Mouse (Mus musculus) intestine, embryonic 15.5 days (tissue): ENCODE results near the gene Akap10. TPM values are rescaled to one million over a fixed set of nuclear protein-coding genes. Genes with fewer than 3 reads are reported as not detected.
A peak's percentile ranks its signal among the peaks of the same experiment; 100 is the strongest.
"Not testable (repeated sequence)": the region's sequence is repeated elsewhere in the genome, so short reads cannot be mapped to it uniquely, and the experiment has no call there.

ENCODE experiments used
- ATAC-seq: fragments of 200-750 bp; cut with Nextera tagmentation; 2 replicates; pipeline ENCODE4 v1.8.0; 2017; ENCODE audit warnings: moderate TSS enrichment, moderate library complexity
- H3K27ac ChIP-seq: fragments of 300-500 bp; sonication (generic); 2 replicates; pipeline ENCODE4 v1.5.1; 2015; ENCODE audit warnings: mild to moderate bottlenecking, inconsistent platforms
- H3K27me3 ChIP-seq: fragments of 300-500 bp; sonication (generic); replicated peaks from 2 replicates; pipeline ENCODE4 v1.6.1; 2015; ENCODE audit warnings: inconsistent platforms
- H3K36me3 ChIP-seq: fragments of 300-500 bp; sonication (generic); 2 replicates; pipeline ENCODE4 v1.6.1; 2015; ENCODE audit warnings: inconsistent platforms
- H3K4me1 ChIP-seq: fragments of 300-500 bp; sonication (generic); replicated peaks from 2 replicates; pipeline ENCODE4 v1.6.1; 2015; ENCODE audit warnings: inconsistent platforms
- H3K4me2 ChIP-seq: fragments of 300-500 bp; sonication (generic); replicated peaks from 2 replicates; pipeline ENCODE4 v1.6.1; 2015; ENCODE audit warnings: mild to moderate bottlenecking, inconsistent platforms
- H3K4me3 ChIP-seq: fragments of 300-500 bp; sonication (generic); replicated peaks from 2 replicates; pipeline ENCODE4 v1.5.1; 2015; ENCODE audit warnings: inconsistent platforms
- H3K9ac ChIP-seq: fragments of 300-500 bp; sonication (generic); 2 replicates; pipeline ENCODE4 v1.6.1; 2015; ENCODE audit warnings: inconsistent platforms
- H3K9me3 ChIP-seq: fragments of 300-500 bp; sonication (generic); 2 replicates; pipeline ENCODE4 v1.6.1; 2016; ENCODE audit warnings: inconsistent platforms
- WGBS: fragments of 180-500 bp; shearing (Covaris S2); methylation state at CpG from one replicate; pipeline ENCODE4 v1.1.7; 2015; 5-methylcytosine and 5-hydroxymethylcytosine counted together
- polyA plus RNA-seq: library from polyadenylated mRNA; unstranded; fragments of >200 nt; fragmentation: Nextera tagmentation; extraction: Ambion mirVana; gene quantifications from 2 replicates; pipeline ENCODE4 v1.2.1, GENCODE M21; 2015

Gene Akap10
- polyA plus RNA-seq, 1 experiment from 2014 or later, result 14.3 TPM

- peak overlapping the region; percentile 99 for H3K4me3 ChIP-seq
- ATAC-seq, result peak; percentile 88
- WGBS, result under 1% methylated on average over 87 of the region's 87 CpGs
- H3K9me3 ChIP-seq, result no peaks in the 10 kb centered on the region
- peak overlapping the region; percentile 98 for H3K9ac ChIP-seq
- H3K4me2 ChIP-seq, result peak overlapping the region; percentile 90
- no peaks in the 10 kb centered on the region for H3K36me3 ChIP-seq
- H3K4me1 ChIP-seq, result peaks cover 6% of the 10 kb centered on the region; the same call in 1 of the 2 replicates
- peak overlapping the region; percentile 86 for H3K27ac ChIP-seq
- H3K27me3 ChIP-seq, result no peaks in the 10 kb centered on the region
Measured at GRCm38 (mm10) chr11:61854211-61854987, 75.7 kb downstream of the Akap10 start.

DNA sequence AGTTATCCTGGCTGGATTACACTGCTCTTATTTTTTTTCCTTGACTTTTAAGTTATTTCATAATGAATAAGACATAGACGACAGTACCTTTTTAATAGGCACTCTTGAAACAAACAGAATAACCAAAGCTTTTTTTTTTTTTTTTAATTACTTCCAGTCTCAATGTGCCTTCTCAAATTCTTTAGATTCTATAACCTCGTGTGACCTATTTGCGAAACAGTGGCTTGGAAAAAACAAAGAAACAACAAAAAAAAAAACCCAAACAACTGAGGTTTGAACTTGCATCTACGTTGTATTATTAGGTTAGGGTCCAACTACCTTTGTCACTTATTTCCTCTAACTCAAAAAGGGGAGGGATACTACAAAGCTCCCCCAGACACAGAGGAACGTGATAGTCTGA is 76.4 kb downstream of the Akap10 start:
- Histone ChIP-seq H3K9me3 (no peaks in the 10 kb centered on the region), H3K4me2 (peak overlapping the region; percentile 90), H3K4me1 (peaks cover 6% of the 10 kb centered on the region; the same call in 1 of the 2 replicates), H3K27me3 (no peaks in the 10 kb centered on the region), H3K9ac (peak overlapping the region; percentile 98), H3K4me3 (peak overlapping the region; percentile 99), H3K36me3 (no peaks in the 10 kb centered on the region), H3K27ac (peak overlapping the region; percentile 86; the same call in 1 of the 2 replicates)
- no peak for ATAC-seq
- WGBS, result 14% methylated on average over 5 of the region's 5 CpGs

GRCm38 (mm10) chr11:61852916-61853315 is 77.1 kb downstream of the Akap10 start:
- no peaks in the 10 kb centered on the region for H3K36me3 ChIP-seq

DNA sequence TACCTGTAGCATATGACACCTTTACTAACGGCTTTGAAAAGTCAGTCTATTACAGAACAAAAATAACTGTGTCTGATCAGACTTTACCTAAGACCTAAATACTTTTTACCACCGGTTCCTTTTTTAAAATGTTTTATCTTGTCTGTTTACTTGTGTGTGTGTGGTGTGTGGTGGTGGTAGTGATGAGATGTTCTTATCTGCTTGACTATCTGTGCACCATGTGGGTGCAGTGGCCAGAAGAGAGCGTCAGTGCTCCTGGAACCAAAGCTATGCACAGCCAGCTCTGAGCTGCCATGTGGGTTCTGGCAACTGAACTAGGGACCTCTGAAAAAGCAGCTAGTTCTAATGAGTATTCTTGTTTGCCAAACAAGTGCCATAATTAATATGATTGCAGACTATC is 78.9 kb downstream of the Akap10 start:
- H3K27ac ChIP-seq, result no peak overlapping the region
- H3K4me1 ChIP-seq, result peaks cover 6% of the 10 kb centered on the region; the same call in 1 of the 2 replicates
- 86% methylated on average over 3 of the region's 3 CpGs for WGBS
- no peak overlapping the region for H3K4me3 ChIP-seq
- ATAC-seq, result no peak
- H3K9me3 ChIP-seq, result no peaks in the 10 kb centered on the region
- H3K36me3 ChIP-seq, result no peaks in the 10 kb centered on the region
- H3K9ac ChIP-seq, result no peak overlapping the region
- no peaks in the 10 kb centered on the region for H3K27me3 ChIP-seq
- H3K4me2 ChIP-seq, result no peak overlapping the region

More at GRCm38 (mm10) chr11:61852916-61853315, 77.1 kb downstream of the Akap10 start:
- H3K9me3 ChIP-seq, result no peaks in the 10 kb centered on the region
- H3K27ac ChIP-seq, result no peak overlapping the region
- H3K4me2 ChIP-seq, result no peak overlapping the region
- H3K27me3 ChIP-seq, result no peaks in the 10 kb centered on the region
- no peak for ATAC-seq
- H3K9ac ChIP-seq, result no peak overlapping the region
- H3K4me3 ChIP-seq, result no peak overlapping the region
- H3K4me1 ChIP-seq, result peaks cover 6% of the 10 kb centered on the region; the same call in 1 of the 2 replicates

DNA sequence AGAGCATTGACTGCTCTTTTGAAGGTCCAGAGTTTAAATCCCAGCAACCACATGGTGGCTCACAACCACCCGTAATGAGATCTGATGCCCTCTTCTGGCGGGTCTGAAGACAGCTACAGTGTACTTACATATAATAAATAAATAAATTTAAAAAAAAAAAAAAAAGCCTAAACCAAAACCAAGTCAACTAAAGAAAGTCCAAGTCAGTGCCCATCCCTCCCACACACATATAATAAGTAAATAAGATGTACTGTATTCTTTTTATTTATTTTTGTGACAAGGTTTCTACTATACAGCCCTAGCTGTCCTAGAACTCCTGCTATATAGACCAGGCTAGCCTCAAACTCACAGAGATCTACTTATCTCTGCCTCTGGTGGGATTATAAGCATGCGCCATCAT is 89.4 kb downstream of the Akap10 start:
- WGBS, result 71% methylated on average over 3 of the region's 3 CpGs
- ATAC-seq, H3K27me3 ChIP-seq, H3K36me3 ChIP-seq, H3K4me2 ChIP-seq, H3K27ac ChIP-seq, H3K4me3 ChIP-seq, H3K9ac ChIP-seq, H3K9me3 ChIP-seq, H3K4me1 ChIP-seq: not testable (repeated sequence)

DNA sequence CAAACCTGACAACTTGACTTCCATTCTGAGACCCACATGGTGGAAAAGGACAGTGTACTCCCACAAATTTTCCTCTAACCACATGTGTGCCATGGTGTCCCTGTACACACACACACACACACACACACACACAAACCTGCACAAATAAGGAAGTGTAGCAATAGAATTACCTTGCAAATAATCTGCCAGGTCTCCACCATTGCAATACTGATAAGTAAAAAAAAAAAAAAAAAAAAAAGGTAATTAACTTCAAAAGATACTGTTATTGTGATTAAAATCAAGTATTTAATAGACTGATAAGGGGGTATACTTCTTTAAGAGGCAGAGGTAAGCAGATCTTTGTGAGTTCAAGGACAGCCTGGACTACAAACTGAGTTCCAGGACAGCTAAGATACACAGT is 90.1 kb downstream of the Akap10 start:
- ATAC-seq, result no peak
- Histone ChIP-seq H3K27me3 (no peaks in the 10 kb centered on the region), H3K4me3 (no peak overlapping the region), H3K4me2 (no peak overlapping the region), H3K9ac (no peak overlapping the region), H3K27ac (no peak overlapping the region), H3K4me1 (no peaks in the 10 kb centered on the region), H3K36me3 (peaks cover 10% of the 10 kb centered on the region; the same call in 1 of the 2 replicates), H3K9me3 (no peaks in the 10 kb centered on the region)

DNA sequence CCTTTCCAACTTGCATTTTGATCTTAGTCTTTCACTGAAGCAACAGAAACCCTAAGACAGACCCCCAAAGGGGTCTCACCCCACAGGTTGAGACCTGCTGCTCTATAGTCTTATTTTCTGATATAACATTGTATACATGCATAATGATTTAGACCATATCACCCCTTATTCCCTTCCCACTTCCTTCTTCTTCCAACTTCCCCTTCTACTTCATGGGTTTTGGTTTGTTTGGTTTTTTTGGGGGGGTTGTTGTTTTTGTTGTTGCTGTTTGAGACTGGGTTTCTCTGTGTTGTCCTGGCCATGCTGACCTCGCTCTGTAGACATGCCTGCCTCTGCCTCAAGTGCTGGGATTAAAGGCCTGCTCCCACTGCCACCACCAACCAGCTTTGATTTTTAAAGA is 90.9 kb downstream of the Akap10 start:
- no peak overlapping the region for H3K4me3 ChIP-seq
- no peak for ATAC-seq

More for the DNA sequence above, 90.9 kb downstream of the Akap10 start:
- no peaks in the 10 kb centered on the region for H3K9me3 ChIP-seq
- peaks cover 10% of the 10 kb centered on the region; the same call in 1 of the 2 replicates for H3K36me3 ChIP-seq
- no peak overlapping the region for H3K27ac ChIP-seq
- 83% methylated on average over 1 of the region's 1 CpGs for WGBS
- no peak overlapping the region for H3K4me2 ChIP-seq
- no peak overlapping the region for H3K9ac ChIP-seq
- no peaks in the 10 kb centered on the region for H3K27me3 ChIP-seq
- H3K4me1 ChIP-seq, result no peaks in the 10 kb centered on the region

Other genes starting within 250 kb of the Akap10 start
- gene Fam83g, start 246.2 kb downstream of the Akap10 start, polyA plus RNA-seq, result 7.4 and 7.9 TPM in 2 replicates
- 0.13 TPM in 1 of 2 replicates, not detected in the other for gene Slc5a10, start 209.4 kb downstream of the Akap10 start, polyA plus RNA-seq
- 27.1 and 27.5 TPM in 2 replicates for gene Prpsap2, start 168.2 kb downstream of the Akap10 start, polyA plus RNA-seq
- gene Ulk2, start 75.2 kb downstream of the Akap10 start, polyA plus RNA-seq, result 9.6 and 9.7 TPM in 2 replicates
- 10.2 and 10.9 TPM in 2 replicates for gene Specc1, start 26.5 kb upstream of the Akap10 start, polyA plus RNA-seq